Mouse (Mus musculus) c-Kit-positive CD71-positive TER-119-negative erythroid progenitor cells, embryonic 14.5 days (primary cell): Measurements from ENCODE around the gene Rprd1b.
A peak's percentile ranks its signal among the peaks of the same experiment; 100 is the strongest.

Experiments
- DNase-seq: peaks from one replicate; pipeline ENCODE4 v3.0.0-alpha.2; 2013; ENCODE audit warnings: low read depth

Gene Rprd1b

DNA sequence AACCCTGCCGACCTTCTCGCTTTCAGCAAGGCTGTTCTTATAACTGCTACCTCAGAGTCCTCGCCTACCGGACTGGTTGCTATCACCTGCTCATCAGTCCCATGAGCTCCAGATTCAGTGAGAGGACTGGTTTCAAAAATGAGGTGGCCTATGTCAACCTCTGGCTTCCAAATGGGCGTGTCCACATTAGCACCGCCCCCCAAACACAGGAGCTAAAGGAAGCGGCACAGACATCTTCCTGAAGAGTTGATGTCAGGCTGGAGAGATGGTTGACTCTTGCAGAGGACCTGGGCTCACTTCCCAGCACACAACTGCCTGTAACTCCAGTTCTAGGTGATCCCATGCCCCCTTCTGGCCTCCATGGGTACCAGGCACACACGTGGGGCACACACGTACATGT lies 148.5 kb downstream of the Rprd1b start:
- DNase-seq = no peak

DNA sequence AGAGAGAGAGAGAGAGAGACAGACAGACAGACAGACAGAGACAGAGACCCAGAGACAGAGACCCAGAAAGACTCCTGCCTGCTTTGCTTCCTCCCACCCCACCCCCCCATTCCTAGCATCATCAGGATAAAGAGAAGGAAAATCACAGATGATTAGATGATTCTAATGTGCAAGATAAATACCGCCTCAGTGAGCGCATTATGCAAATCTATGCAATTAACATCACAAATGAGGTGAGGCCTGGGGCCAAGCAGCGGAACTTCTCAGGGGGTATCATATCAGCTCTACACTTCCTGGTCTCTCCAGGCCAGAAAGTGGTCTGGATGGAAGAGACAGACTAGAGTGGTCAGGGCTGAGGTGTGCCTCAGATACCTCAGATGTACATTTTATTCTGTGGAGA lies 149.3 kb downstream of the Rprd1b start:
- no peak for DNase-seq

DNA sequence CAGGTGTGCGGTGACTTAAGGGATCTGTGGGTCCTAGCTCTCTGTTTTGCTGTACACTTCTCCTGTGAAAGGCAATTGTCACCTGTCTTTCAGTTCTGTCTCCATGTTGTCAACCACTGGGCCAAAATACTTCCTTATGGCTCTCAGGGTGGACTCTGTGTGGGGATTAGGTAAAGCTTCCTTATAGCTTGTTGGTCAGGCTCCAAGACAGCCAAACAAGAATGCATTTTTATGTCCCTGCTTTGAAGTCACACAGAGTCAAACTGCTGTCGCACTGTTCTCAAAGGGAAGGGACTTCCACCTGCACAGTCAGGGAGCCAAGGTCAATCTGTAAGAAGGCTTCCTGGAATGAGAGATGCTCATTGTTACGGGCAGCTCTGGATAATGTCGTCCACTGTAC lies 149.8 kb downstream of the Rprd1b start:
- no peak for DNase-seq

DNA sequence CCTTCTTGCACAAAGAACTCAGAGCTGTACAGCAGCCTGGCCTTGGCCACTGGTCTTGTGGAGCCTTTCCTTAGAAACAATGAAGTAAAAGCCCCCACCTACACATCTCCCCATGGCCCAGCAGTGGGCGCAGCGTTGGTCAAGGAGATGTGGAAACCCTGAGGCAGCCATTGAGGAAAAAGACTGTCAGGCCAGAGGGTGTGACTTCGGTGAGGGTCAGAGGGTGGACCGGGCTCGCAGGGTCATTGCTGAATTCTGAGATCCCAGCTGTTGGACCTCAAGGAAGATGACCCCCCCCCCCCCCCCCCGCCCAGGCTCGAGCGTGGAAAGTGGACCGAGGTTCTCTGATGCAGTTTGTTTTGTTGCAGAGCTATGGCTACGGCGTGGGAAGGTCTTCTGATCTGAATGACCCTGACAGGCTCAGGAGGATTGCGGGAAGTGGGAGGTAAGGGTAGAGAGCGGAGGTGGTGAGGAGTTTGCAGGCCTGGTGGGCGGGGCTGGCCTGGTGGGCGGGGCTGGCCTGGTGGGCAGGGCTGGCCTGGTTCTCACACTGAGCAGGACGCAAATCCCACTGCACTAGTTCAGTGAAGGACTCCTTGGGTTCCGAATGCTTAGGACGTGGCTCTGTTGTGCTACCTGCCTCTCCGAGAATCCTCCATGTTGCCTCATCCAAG lies 150.5 kb downstream of the Rprd1b start:
- DNase-seq = peak; percentile 45

DNA sequence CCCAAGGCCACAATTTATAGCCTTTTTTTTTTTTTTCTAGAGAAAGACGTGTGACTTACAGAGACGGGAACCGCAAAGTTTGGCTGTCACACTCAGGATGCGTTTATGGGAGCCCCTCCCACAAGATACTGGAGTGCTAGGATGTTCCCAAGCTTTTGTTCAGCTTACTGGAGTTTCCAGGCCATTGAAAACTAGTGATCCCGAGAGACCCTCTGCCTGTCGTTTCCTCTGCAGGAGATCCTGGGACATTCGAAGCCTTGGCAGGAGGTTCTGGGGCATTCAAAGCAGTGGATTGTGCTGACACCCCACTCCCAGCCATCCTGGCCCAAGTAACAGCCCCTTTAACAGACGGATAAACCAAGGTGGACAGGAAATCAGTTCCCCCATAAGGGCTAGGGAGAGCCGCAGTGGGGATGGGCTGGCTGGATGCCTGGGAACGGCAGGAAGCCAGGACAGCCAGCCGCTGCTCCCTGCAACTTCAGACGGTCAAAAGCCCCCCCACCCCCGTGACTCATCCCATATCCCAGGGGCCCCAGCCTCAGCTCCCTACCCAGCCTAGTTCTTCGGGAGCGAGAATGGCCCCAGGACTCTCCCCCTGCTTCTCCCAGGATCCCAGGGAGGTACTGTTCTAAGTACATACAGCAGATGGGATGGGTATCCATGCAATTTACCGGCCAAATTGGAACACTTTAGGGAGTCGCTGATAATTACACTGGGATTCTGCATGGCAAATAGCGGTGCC lies 151.2 kb downstream of the Rprd1b start:
- DNase-seq = no peak

DNA sequence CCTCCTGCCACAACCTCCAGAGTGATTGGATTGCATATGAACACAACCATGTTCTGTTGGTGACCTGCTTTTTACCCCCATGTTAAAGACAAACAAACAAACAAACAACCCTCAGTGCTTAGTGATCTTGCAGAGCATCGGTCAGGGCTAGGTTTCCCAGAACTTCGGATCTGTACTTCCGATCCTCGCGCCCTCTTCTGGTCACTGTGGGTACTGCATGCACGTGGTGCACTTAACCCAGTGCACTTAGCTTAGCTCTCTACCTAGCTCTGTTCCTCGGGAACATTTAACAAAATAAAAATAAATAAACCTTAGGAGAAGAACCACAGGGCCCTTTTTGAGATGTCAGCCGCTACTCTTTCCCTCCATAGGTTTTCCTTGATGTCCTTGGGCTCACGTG lies 152.5 kb downstream of the Rprd1b start:
- DNase-seq = peak; percentile 63
